Mouse (Mus musculus): ENCODE measurements around the gene Nktr. TPM values are rescaled to one million over a fixed set of nuclear protein-coding genes. Genes with fewer than 3 reads are reported as not detected.

Nktr gene
- polyA plus RNA-seq, 1 experiment from 2014 or later: 83.7 TPM

Other genes starting within 250 kb of the Nktr start
- 4.3 and 5.0 TPM in 2 replicates for gene Cck, start 223.5 kb upstream of the Nktr start, polyA plus RNA-seq (2014; fragmentation: Nextera tagmentation; extraction: Ambion mirVana)
- 0.53 TPM in 1 of 2 replicates, not detected in the other for gene Lyzl4, start 77.1 kb upstream of the Nktr start, polyA plus RNA-seq (2014; fragmentation: Nextera tagmentation; extraction: Ambion mirVana)
- gene Vipr1, start 76.5 kb upstream of the Nktr start, polyA plus RNA-seq (2014; fragmentation: Nextera tagmentation; extraction: Ambion mirVana): 0.47 TPM in 1 of 2 replicates, not detected in the other
- 5.8 and 12.0 TPM in 2 replicates for gene Sec22c, start 13.7 kb upstream of the Nktr start, polyA plus RNA-seq (2014; fragmentation: Nextera tagmentation; extraction: Ambion mirVana)
- 111 and 152 TPM in 2 replicates for gene Ss18l2, start 8.8 kb upstream of the Nktr start, polyA plus RNA-seq (2014; fragmentation: Nextera tagmentation; extraction: Ambion mirVana)
- 8.0 and 9.8 TPM in 2 replicates for gene Zfp651, start 40.2 kb downstream of the Nktr start, polyA plus RNA-seq (2014; fragmentation: Nextera tagmentation; extraction: Ambion mirVana)
- 0.08 TPM in 1 of 2 replicates, not detected in the other for gene Klhl40, start 58.4 kb downstream of the Nktr start, polyA plus RNA-seq (2014; fragmentation: Nextera tagmentation; extraction: Ambion mirVana)
- not detected in 2 replicates for gene Hhatl, start 73.3 kb downstream of the Nktr start, polyA plus RNA-seq (2014; fragmentation: Nextera tagmentation; extraction: Ambion mirVana)
- 0.16 and 0.69 TPM in 2 replicates for gene Ccdc13, start 120.3 kb downstream of the Nktr start, polyA plus RNA-seq (2014; fragmentation: Nextera tagmentation; extraction: Ambion mirVana)
- 133 and 175 TPM in 2 replicates for gene Higd1a, start 139.2 kb downstream of the Nktr start, polyA plus RNA-seq (2014; fragmentation: Nextera tagmentation; extraction: Ambion mirVana)
- 0.42 and 0.96 TPM in 2 replicates for gene Ackr2, start 179.2 kb downstream of the Nktr start, polyA plus RNA-seq (2014; fragmentation: Nextera tagmentation; extraction: Ambion mirVana)
- gene Cyp8b1, start 197.1 kb downstream of the Nktr start, polyA plus RNA-seq (2014; fragmentation: Nextera tagmentation; extraction: Ambion mirVana): not detected in 2 replicates
- 0.73 and 1.0 TPM in 2 replicates for gene Fam198a, start 231.8 kb downstream of the Nktr start, polyA plus RNA-seq (2014; fragmentation: Nextera tagmentation; extraction: Ambion mirVana)

Measured in kidney, embryonic 14.5 days (tissue).